Mouse (Mus musculus): ENCODE results near the gene Olfr351.

- no peak for TF ChIP-seq CTCF (IDR thresholded peaks at IDR 0.05; ENCODE audit: low read depth)
- TF ChIP-seq EP300 (IDR thresholded peaks at IDR 0.05; ENCODE audit: low read depth): no peak
Observed at GRCm38 (mm10) chr2:36846010-36846409, 16.4 kb downstream of the Olfr351 start, which contains the start of gene Olfr350.
